Mouse (Mus musculus): ENCODE measurements at regions not wholly inside any gene's neighbourhood (a gene's known extent, or its start where the extent isn't known, plus 50 kb on each side); places are given as distances from the start of the nearest gene placed in this dataset.

DNA sequence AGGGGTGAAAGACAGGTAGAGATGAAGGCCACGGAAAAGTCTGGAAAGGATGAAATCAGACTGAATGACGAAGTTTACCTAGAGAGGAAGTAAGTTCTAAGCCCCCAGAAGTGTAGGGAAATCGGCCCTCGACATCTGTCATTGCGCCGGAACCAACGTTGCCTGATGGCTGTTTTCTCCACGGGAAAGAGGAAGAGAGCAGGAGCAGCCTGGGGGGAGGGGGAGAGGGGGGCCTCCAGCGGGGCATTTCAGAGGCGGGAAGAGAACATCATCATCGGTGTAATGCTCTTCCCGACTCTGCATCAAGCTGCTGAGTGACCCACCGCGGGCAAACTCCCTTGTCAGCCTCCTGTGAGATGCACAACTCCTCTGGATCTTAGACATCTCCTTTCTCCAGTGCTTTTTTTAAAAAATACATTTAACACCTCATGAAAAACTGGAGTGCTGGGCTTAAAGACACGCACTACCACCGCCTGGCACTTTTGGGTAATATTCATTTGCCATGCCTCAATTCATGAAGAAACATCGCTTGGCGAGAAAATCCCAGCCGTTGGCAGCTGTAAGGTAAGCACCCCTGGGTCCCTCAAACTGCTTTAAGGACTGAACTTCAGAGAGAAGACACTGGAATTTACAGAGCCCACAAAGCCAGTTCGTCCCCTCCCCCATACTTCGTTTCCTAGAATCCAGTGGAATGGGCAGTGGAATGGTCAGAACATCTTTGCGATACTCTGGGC, 53.0 kb upstream of the Kras start:
- no peak for TF ChIP-seq CTCF (IDR thresholded peaks at IDR 0.05; ENCODE audit: low read depth, low read length)
- TF ChIP-seq POLR2A (IDR thresholded peaks at IDR 0.05; ENCODE audit: borderline replicate concordance, low read depth, low read length): no peak

All from bone marrow macrophage, adult 2 months (primary cell).